Mouse (Mus musculus) forebrain, postnatal 0 days (tissue): ENCODE measurements at regions not wholly inside any gene's neighbourhood (a gene's known extent, or its start where the extent isn't known, plus 50 kb on each side); places are given as distances from the start of the nearest gene placed in this dataset.

ENCODE experiments used
- ATAC-seq: fragments of 200-750 bp; cut with Nextera tagmentation; 2 replicates; pipeline ENCODE4 v1.8.0; 2017; ENCODE audit warnings: mild to moderate bottlenecking, moderate library complexity
- DNase-seq: peaks from one replicate; pipeline ENCODE4 v3.0.0-alpha.2; 2015
- H3K27ac ChIP-seq: fragments of 300-500 bp; sonication (generic); 2 replicates; pipeline ENCODE4 v1.5.1; 2014; ENCODE audit warnings: low read depth, mild to moderate bottlenecking, antibody characterized with exemption, low read length, moderate library complexity, mixed read lengths
- H3K27me3 ChIP-seq: fragments of 300-500 bp; sonication (generic); 2 replicates; pipeline ENCODE4 v1.6.1; 2014; ENCODE audit warnings: mild to moderate bottlenecking, low read length, mixed read lengths; ENCODE audit not compliant: insufficient read depth
- H3K36me3 ChIP-seq: fragments of 300-500 bp; sonication (generic); 2 replicates; pipeline ENCODE4 v1.6.1; 2014; ENCODE audit warnings: mild to moderate bottlenecking, moderate library complexity; ENCODE audit not compliant: insufficient read depth
- H3K4me1 ChIP-seq: fragments of 300-500 bp; sonication (generic); 2 replicates; pipeline ENCODE4 v1.6.1; 2014; ENCODE audit warnings: antibody characterized with exemption; ENCODE audit not compliant: insufficient read depth
- H3K4me2 ChIP-seq: fragments of 300-500 bp; sonication (generic); 2 replicates; pipeline ENCODE4 v1.6.1; 2014; ENCODE audit warnings: low read depth, mild to moderate bottlenecking, moderate library complexity
- H3K4me3 ChIP-seq: fragments of 300-500 bp; sonication (generic); 2 replicates; pipeline ENCODE4 v1.5.1; 2014; ENCODE audit warnings: low read depth, low read length, mixed read lengths
- H3K9ac ChIP-seq: fragments of 300-500 bp; sonication (generic); 2 replicates; pipeline ENCODE4 v1.6.1; 2014; ENCODE audit warnings: mild to moderate bottlenecking
- H3K9me3 ChIP-seq: fragments of 300-500 bp; sonication (generic); 2 replicates; pipeline ENCODE4 v1.6.1; 2016; ENCODE audit warnings: low read length
- CTCF ChIP-seq: sonication (generic); IDR thresholded peaks from 2 replicates; pipeline ENCODE4 v1.5.1; 2016; ENCODE audit warnings: antibody characterized with exemption, control low read depth, low read depth
- WGBS: fragments of 180-500 bp; shearing (Covaris S2); extraction: QIAGEN DNeasy Blood & Tissue Kit; methylation state at CpG from one replicate; pipeline ENCODE4 v1.1.7; 2014; 5-methylcytosine and 5-hydroxymethylcytosine counted together

GRCm38 (mm10) chr19:14373996-14374395 is 223.9 kb downstream of the Tle4 start:
- Histone ChIP-seq H3K27me3 (no peaks in the 10 kb centered on the region), H3K27ac (no peak overlapping the region), H3K9me3 (no peaks in the 10 kb centered on the region), H3K4me1 (no peaks in the 10 kb centered on the region), H3K36me3 (no peaks in the 10 kb centered on the region), H3K4me2 (no peak overlapping the region), H3K4me3 (no peak overlapping the region), H3K9ac (no peak overlapping the region)
- no peak for TF ChIP-seq CTCF
- ATAC-seq (no peak), DNase-seq (no peak)
- WGBS: 93% methylated on average over 4 of the region's 4 CpGs

- no peaks in the 10 kb centered on the region for H3K36me3 ChIP-seq
- no peak overlapping the region for H3K4me3 ChIP-seq
- H3K27me3 ChIP-seq: no peaks in the 10 kb centered on the region; the same call in 1 of the 2 replicates
- ATAC-seq (no peak), DNase-seq (no peak)
- H3K9me3 ChIP-seq: no peaks in the 10 kb centered on the region
- no peak overlapping the region for H3K4me2 ChIP-seq
- TF ChIP-seq CTCF: no peak
- no peak overlapping the region for H3K27ac ChIP-seq
- H3K4me1 ChIP-seq: no peaks in the 10 kb centered on the region
- no peak overlapping the region for H3K9ac ChIP-seq
Observed at GRCm38 (mm10) chr19:14380898-14381297, 217.0 kb downstream of the Tle4 start.

- H3K4me1 ChIP-seq: no peaks in the 10 kb centered on the region
- TF ChIP-seq CTCF: no peak
- DNase-seq: no peak
- WGBS: 85% methylated on average over 5 of the region's 5 CpGs
- H3K27me3 ChIP-seq: no peaks in the 10 kb centered on the region; the same call in 1 of the 2 replicates
- H3K4me3 ChIP-seq: no peak overlapping the region
- H3K9ac ChIP-seq: no peak overlapping the region
- H3K9me3 ChIP-seq: no peaks in the 10 kb centered on the region
- no peaks in the 10 kb centered on the region for H3K36me3 ChIP-seq
- no peak for ATAC-seq
- no peak overlapping the region for H3K4me2 ChIP-seq
- H3K27ac ChIP-seq: no peak overlapping the region
Observed at GRCm38 (mm10) chr19:14387796-14388195, 210.1 kb downstream of the Tle4 start.

DNA sequence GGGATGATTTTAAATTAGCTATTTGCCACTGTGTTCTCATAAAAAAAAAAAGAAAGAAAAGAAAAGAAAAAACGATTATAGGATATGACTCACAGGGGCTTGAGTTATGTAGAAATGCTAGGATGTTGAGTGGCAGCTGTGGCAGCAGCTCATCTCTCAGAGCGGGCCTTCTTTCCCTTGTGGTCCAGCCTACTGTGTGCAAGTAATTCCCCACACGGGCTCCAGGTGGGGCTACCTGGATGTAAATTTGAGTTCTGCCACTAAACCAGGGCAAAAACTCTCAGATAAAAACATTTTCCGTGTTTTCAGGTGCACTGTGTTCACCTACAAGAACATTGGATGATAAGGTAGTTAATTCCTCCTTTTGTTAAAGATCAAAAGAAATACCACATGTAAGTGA is 209.3 kb downstream of the Tle4 start:
- no peaks in the 10 kb centered on the region; the same call in 1 of the 2 replicates for H3K27me3 ChIP-seq
- ATAC-seq (no peak; the same call in 1 of the 2 replicates), DNase-seq (no peak)
- no peak overlapping the region for H3K27ac ChIP-seq
- H3K4me1 ChIP-seq: no peaks in the 10 kb centered on the region
- H3K4me3 ChIP-seq: no peak overlapping the region
- 35% methylated on average over 4 of the region's 4 CpGs for WGBS
- H3K36me3 ChIP-seq: no peaks in the 10 kb centered on the region
- H3K9ac ChIP-seq: no peak overlapping the region
- no peak overlapping the region for H3K4me2 ChIP-seq
- TF ChIP-seq CTCF: no peak
- H3K9me3 ChIP-seq: no peaks in the 10 kb centered on the region

DNA sequence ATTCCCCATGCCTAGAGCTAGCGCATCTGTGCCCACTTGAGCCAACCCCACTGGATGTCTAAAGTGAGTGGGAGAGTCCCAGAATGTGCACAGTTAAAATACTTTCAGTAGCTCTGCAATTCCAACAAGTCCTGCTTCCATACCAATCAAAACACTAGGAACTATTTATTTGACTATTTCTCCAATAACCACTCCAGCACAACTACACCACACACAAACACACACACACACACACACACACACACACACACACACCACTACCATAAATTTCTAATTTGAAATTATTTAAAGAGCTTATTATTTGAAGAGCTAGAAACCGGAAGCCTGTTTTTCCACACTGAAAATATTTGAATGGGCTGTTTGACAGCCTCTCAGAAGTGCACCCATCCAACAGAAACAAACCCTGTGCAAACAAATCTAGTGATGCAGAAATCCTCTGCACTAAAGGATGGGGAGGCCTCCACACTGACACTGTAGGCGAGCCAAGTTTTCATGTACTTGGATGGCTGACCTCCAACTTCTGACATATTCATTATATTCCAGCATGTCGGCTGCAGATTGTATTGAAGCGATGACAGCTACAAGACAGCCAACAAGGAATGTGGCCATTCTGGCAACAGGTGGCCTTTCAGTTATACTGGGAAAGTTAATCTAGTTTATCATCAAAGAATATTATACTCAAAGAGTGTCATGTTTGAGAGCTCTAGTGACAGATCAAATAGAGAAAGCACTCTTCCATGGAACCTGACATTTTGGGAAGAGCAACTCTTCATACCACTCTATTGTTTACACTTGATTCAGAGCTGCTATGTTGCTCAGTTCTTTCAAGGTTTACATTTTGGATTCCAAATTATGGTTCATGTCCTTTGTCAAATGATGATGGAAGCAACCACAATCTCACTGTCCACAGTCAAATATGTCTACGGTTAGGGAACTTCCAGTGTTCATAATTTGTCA is 207.7 kb downstream of the Tle4 start:
- 54% methylated on average over 6 of the region's 6 CpGs for WGBS
- no peaks in the 10 kb centered on the region for H3K36me3 ChIP-seq
- H3K27me3 ChIP-seq: no peaks in the 10 kb centered on the region
- H3K27ac ChIP-seq: no peak overlapping the region
- TF ChIP-seq CTCF: no peak
- H3K9ac ChIP-seq: no peak overlapping the region
- H3K4me3 ChIP-seq: no peak overlapping the region
- no peak overlapping the region for H3K4me2 ChIP-seq
- ATAC-seq (peak; percentile 25; the same call in 1 of the 2 replicates), DNase-seq (peak; percentile 49)
- H3K4me1 ChIP-seq: no peaks in the 10 kb centered on the region
- no peaks in the 10 kb centered on the region for H3K9me3 ChIP-seq

GRCm38 (mm10) chr19:14390914-14391313 is 206.9 kb downstream of the Tle4 start:
- WGBS: 59% methylated on average over 2 of the region's 2 CpGs
- Histone ChIP-seq H3K9me3 (no peaks in the 10 kb centered on the region), H3K4me2 (no peak overlapping the region), H3K9ac (no peak overlapping the region), H3K4me3 (no peak overlapping the region), H3K4me1 (no peaks in the 10 kb centered on the region), H3K27me3 (no peaks in the 10 kb centered on the region), H3K36me3 (no peaks in the 10 kb centered on the region), H3K27ac (no peak overlapping the region)
- no peak for ATAC-seq
- no peak for DNase-seq
- no peak for TF ChIP-seq CTCF
